Mouse (Mus musculus) CD4-positive, CD25-positive, alpha-beta regulatory T cell, adult 4 months (primary cell): ENCODE data around the gene Lpcat2b. TPM values are rescaled to one million over a fixed set of nuclear protein-coding genes. Genes with fewer than 3 reads are reported as not detected.
A peak's percentile ranks its signal among the peaks of the same experiment; 100 is the strongest.
"Not testable (repeated sequence)": the region's sequence is repeated elsewhere in the genome, so short reads cannot be mapped to it uniquely, and the experiment has no call there.

Source experiments
- ATAC-seq: one replicate; pipeline ENCODE4 v1.8.0; 2017
- polyA plus RNA-seq, 2 experiments: library from polyadenylated mRNA; unstranded; fragments of 100-300 nt; shearing (Covaris generic); gene quantifications; one replicate each; pipeline ENCODE4 v1.2.1; 2017

Gene Lpcat2b
- not detected for polyA plus RNA-seq

GRCm38 (mm10) chr5:107431249-107431648 is at the start of gene Lpcat2b:
Lpcat2b (plus strand) TSS chr5:107431549.
- ATAC-seq, result no peak

- ATAC-seq, result not testable (repeated sequence)
These were observed 44.9 kb upstream of the Lpcat2b start for GRCm38 (mm10) chr5:107386448-107386847.

GRCm38 (mm10) chr5:107387788-107388187 is 43.6 kb upstream of the Lpcat2b start:
- ATAC-seq, result no peak

- no peak for ATAC-seq
These were observed 42.0 kb upstream of the Lpcat2b start for GRCm38 (mm10) chr5:107389373-107389772.

GRCm38 (mm10) chr5:107394437-107394836 is 36.9 kb upstream of the Lpcat2b start:
- no peak for ATAC-seq

GRCm38 (mm10) chr5:107402436-107402835 is 28.9 kb upstream of the Lpcat2b start, which contains the start of gene Ephx4:
Ephx4 (plus strand) TSS chr5:107402736.
- ATAC-seq, result peak; percentile 34

- peak; percentile 56 for ATAC-seq
These were observed 28.1 kb upstream of the Lpcat2b start for GRCm38 (mm10) chr5:107403011-107403946.

GRCm38 (mm10) chr5:107403947-107404684 is 27.2 kb upstream of the Lpcat2b start:
- no peak for ATAC-seq

GRCm38 (mm10) chr5:107405361-107405760 is 26.0 kb upstream of the Lpcat2b start:
- no peak for ATAC-seq

- ATAC-seq, result no peak
These were observed 21.0 kb upstream of the Lpcat2b start for GRCm38 (mm10) chr5:107410305-107410704.

GRCm38 (mm10) chr5:107411326-107411725 is 20.0 kb upstream of the Lpcat2b start:
- no peak for ATAC-seq

GRCm38 (mm10) chr5:107412285-107412684 is 19.1 kb upstream of the Lpcat2b start:
- no peak for ATAC-seq

- no peak for ATAC-seq
These were observed 16.3 kb upstream of the Lpcat2b start for GRCm38 (mm10) chr5:107415098-107415497.

GRCm38 (mm10) chr5:107421676-107422075 is 9.7 kb upstream of the Lpcat2b start:
- ATAC-seq, result no peak

GRCm38 (mm10) chr5:107434001-107434400 is 2.7 kb downstream of the Lpcat2b start:
- no peak for ATAC-seq

GRCm38 (mm10) chr5:107436185-107436584 is 4.8 kb downstream of the Lpcat2b start:
- ATAC-seq, result no peak

GRCm38 (mm10) chr5:107436587-107437209 is 5.3 kb downstream of the Lpcat2b start:
- ATAC-seq, result no peak

- ATAC-seq, result peak; percentile 91
These were observed 6.3 kb downstream of the Lpcat2b start, which contains the start of gene Btbd8 for GRCm38 (mm10) chr5:107437464-107438281. Btbd8 (plus strand) TSS chr5:107437997.

GRCm38 (mm10) chr5:107438353-107438752 is 7.0 kb downstream of the Lpcat2b start:
- no peak for ATAC-seq

- ATAC-seq, result no peak
These were observed 10.5 kb downstream of the Lpcat2b start for GRCm38 (mm10) chr5:107441881-107442280.

GRCm38 (mm10) chr5:107444251-107444650 is 12.9 kb downstream of the Lpcat2b start:
- ATAC-seq, result no peak

GRCm38 (mm10) chr5:107447977-107448376 is 16.6 kb downstream of the Lpcat2b start:
- no peak for ATAC-seq
